Mouse (Mus musculus) lung, adult 18-20 months (tissue): ENCODE measurements around the gene Osbpl3.

Source experiments
- DNase-seq, 2 experiments: peaks; one replicate each; pipeline ENCODE4 v3.0.0; 2022; ENCODE audit warnings: mixed read lengths in 2 of 2

The Osbpl3 gene

GRCm38 (mm10) chr6:50263670-50264069 is 192.3 kb downstream of the Osbpl3 start, which contains the start of gene Gsdme:
Gene Gsdme (minus strand): TSS chr6:50263862.
- peak in 1 of 2 experiments; percentile 20 for DNase-seq

DNA sequence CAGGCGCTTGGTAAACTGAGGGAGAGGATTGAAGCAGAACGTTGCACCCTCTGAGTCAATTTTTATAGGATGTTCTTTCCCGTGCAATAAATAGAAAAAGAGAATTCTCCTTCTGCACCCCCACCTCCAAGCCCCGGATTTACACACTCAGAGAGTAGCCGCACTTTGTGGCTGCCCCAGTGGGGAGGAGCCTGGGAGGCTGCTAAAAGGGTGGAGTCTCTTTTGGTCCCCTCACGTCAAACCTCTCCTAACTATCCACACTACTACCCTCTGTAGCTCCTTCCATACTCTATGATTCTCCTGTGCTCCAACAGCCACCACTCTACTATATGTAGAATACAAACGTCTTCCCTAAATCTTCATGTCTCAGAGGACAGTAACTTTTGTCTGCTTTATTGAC is 193.7 kb downstream of the Osbpl3 start:
- DNase-seq, result no peak

GRCm38 (mm10) chr6:50261922-50262261 is 194.1 kb downstream of the Osbpl3 start:
- DNase-seq, result no peak

DNA sequence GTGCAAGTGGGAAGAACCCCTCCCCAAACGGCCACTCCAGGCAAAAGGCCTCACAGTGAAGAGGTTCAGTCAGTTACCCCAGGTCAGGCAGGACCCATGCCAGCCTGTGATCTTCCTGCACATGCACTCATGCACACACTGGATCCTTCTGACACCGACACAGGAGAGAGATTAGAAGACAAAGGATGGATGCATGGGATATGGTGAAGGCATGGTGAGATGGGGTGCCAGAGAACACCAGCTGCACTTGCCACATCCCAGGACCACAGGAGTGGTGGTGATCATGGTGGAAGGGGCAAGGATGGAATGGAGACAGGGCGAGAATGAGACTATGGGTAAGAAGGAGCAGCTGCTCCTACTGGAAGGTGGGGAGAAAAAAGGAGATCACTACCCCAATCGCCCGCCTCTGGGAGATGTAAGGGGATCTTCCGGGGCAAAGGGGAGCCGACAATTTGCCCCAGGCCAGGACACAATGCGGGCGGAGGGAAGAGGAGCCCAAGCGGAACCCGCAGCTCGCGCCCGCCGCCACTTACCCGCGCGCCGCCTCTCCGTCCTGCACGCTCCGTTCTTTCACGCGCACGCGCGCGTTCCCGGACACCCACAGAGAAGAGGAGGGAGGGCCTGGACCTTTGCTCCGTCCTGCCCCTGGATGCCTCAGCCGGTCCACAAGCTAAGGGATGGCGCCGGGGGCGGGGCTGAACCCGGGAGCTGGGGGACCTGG is 194.6 kb downstream of the Osbpl3 start:
- DNase-seq, result peak; percentile 70 to 79

DNA sequence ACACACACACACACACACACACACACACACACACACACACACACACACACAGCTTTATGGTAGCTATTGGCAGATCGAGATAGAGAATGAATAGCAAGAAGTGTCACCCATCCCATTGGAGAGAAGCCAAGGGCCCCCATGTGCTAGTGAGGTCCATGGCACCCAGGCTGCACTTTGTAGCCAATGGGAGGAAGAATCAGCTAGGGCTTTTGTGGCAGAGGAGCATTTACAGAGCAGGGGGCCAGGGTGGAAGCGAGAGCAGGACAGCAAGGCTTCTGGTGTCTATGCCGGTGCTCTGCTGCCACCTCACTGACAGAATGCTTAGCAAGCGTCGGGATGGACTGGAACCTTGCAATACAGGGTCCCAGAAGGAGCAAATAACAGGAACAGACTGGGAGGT is 200.6 kb downstream of the Osbpl3 start:
- no peak for DNase-seq

DNA sequence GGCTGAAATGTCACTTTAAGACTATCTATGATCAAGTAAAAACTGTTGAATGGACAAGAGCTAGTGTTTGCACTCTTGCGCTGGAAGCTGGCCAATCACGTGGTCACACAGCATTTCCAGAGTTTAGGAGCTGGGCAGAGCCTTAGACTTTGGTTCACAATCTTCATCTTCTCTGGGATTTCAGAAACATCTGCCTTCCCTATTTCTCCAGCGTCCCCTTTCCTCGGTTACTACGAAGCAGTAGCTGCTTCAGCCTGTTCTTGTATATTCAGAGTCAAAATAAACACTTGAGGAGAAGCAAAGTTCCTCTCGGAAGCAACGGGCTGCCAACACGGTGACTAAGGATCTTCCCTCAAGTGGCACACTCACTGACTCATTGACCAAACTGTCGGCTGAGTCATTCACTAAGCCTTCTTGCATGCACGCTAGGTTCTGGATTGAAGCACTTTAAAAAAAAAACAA is 201.2 kb downstream of the Osbpl3 start:
- DNase-seq, result peak; percentile 84 to 88

DNA sequence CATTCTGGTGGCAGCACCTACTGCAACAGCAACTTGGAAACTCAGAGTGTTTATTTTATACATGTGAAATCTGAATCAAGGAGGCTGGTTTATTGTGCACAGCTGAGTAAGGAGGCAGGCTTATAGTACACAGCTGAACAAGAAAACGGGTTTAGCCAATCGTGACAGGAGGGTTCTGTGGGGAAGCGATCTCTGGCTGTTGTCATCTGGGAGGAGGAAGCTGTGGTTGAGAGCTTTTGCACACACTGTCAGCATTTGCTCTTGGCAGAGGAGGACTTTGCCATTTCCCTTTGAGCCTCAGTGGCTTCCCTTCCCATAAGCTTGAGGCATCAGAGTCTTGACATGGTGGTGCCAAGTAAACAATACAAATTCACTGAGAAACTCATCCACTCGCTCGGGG is 203.3 kb downstream of the Osbpl3 start:
- peak; percentile 24 to 27 for DNase-seq

DNA sequence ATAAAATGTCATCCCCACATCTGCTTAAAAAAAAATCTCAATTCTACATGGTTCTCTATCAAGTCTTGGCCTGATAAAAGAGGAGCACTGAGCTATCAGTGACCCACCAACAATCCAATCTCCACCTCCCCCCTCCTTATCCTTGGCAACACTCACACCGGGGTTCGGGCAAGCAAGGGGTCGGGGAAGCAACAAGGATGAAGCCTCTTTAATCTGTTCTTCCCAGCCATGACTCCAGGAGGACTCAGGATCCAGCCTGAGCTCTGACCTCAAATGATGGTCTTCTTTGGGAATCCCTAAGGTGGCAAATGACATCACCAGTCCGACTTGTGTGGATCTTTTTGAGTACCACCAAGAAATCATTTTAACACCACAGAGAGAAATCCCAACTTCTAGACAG is 208.2 kb downstream of the Osbpl3 start:
- DNase-seq, result no peak

DNA sequence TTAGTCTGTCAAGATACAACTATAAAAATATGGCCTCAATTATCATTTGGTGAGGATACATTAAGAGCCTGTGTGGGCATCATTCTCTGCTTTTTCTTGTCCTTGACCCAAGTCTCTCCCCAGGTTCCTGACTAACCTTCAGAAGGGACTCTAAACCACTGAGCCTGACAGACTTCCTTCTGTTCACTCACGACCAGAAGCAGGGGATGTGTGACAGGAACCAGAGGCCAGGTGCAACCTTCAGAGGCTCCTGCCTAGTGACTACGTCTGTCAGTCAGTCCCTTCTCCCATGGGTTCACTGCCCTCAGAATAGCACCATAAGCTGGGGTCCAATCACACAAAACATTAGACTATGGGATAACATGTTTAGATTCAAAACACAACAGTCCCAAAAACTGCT is 208.6 kb downstream of the Osbpl3 start:
- no peak for DNase-seq

GRCm38 (mm10) chr6:50244967-50245366 is 211.0 kb downstream of the Osbpl3 start:
- no peak for DNase-seq

DNA sequence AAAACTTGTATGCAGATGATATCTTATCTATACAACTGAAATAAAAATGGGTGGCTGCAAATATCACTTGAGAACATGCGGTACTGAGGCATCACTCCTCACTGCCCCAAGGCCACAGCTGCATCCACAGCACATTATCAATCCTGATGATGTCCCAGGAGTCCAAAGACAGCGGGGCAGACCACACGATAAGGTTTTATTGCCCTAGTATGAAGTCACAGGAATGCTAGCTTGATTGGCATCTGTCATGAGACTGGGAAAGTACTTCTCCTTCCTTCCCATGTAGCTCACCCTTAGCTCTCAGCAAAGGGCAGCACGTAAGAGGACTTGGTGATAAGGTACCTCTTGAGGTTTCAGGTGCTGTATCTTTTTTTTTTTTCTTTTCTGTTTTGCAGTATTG is 211.9 kb downstream of the Osbpl3 start:
- no peak for DNase-seq
